Mouse (Mus musculus) megakaryocyte, embryonic 14.5 days (primary cell): Measurements from ENCODE around the gene Sephs2.

Experiments
- FLI1 ChIP-seq: IDR thresholded peaks from 2 replicates; pipeline ENCODE4 v1.6.1; 2012; ENCODE audit warnings: low read length, inconsistent platforms, mixed read lengths
- GATA1 ChIP-seq: IDR thresholded peaks from 3 replicates; pipeline ENCODE4 v1.6.1; 2012; ENCODE audit warnings: mixed read lengths, low read length, inconsistent platforms, borderline replicate concordance

GRCm38 (mm10) chr7:127270256-127270655 is 3.6 kb downstream of the Sephs2 start:
- TF ChIP-seq FLI1 (no peak), GATA1 (no peak)
